Mouse (Mus musculus) hindbrain, embryonic 10.5 days (tissue): ENCODE measurements around the gene Vmn2r53. TPM values are rescaled to one million over a fixed set of nuclear protein-coding genes. Genes with fewer than 3 reads are reported as not detected.
"Not testable (repeated sequence)": the region's sequence is repeated elsewhere in the genome, so short reads cannot be mapped to it uniquely, and the experiment has no call there.

Experiments used
- DNase-seq: peaks from one replicate; pipeline ENCODE4 v3.0.0-alpha.2; 2017; ENCODE audit warnings: low spot score
- H3K27ac ChIP-seq: fragments of 300-500 bp; sonication (generic); 2 replicates; pipeline ENCODE4 v1.5.1; 2016; ENCODE audit warnings: mild to moderate bottlenecking, moderate library complexity
- H3K27me3 ChIP-seq: fragments of 300-500 bp; sonication (generic); 2 replicates; pipeline ENCODE4 v1.6.1; 2016; ENCODE audit warnings: mild to moderate bottlenecking; ENCODE audit not compliant: poor library complexity, insufficient read depth, severe bottlenecking
- H3K36me3 ChIP-seq: fragments of 300-500 bp; sonication (generic); 2 replicates; pipeline ENCODE4 v1.6.1; 2016; ENCODE audit warnings: mild to moderate bottlenecking, moderate library complexity
- H3K4me1 ChIP-seq: fragments of 300-500 bp; sonication (generic); replicated peaks from 2 replicates; pipeline ENCODE4 v1.6.1; 2016; ENCODE audit warnings: mild to moderate bottlenecking
- H3K4me3 ChIP-seq: fragments of 300-500 bp; sonication (generic); 2 replicates; pipeline ENCODE4 v1.5.1; 2016; ENCODE audit warnings: mild to moderate bottlenecking, moderate library complexity
- H3K9me3 ChIP-seq: fragments of 300-500 bp; sonication (generic); 2 replicates; pipeline ENCODE4 v1.6.1; 2016; ENCODE audit warnings: mild to moderate bottlenecking, moderate library complexity
- WGBS: fragments of 180-500 bp; shearing (Covaris S2); methylation state at CpG from one replicate; pipeline ENCODE4 v1.1.7; 2016; 5-methylcytosine and 5-hydroxymethylcytosine counted together
- polyA plus RNA-seq: library from polyadenylated mRNA; unstranded; fragments of >200 nt; fragmentation: Nextera tagmentation; extraction: Ambion mirVana; gene quantifications from 2 replicates; pipeline ENCODE4 v1.2.1, GENCODE M21; 2016

Vmn2r53 gene
- polyA plus RNA-seq = not detected in 2 replicates

- Histone ChIP-seq H3K9me3 (peaks cover 46% of the 10 kb centered on the region), H3K4me1 (no peaks in the 10 kb centered on the region), H3K36me3 (no peaks in the 10 kb centered on the region), H3K27me3 (no peaks in the 10 kb centered on the region), H3K4me3 (no peak within 1 kb of the TSS), H3K27ac (no peak within 1 kb of the TSS)
- no peak for DNase-seq
Observed at GRCm38 (mm10) chr7:12608688-12609087, at the start of gene Vmn2r53. TSS of gene Vmn2r53 (minus strand) at chr7:12608788.

- WGBS = 85% methylated on average over 3 of the region's 4 CpGs
- DNase-seq, H3K4me3 ChIP-seq, H3K27ac ChIP-seq, H3K4me1 ChIP-seq, H3K36me3 ChIP-seq, H3K27me3 ChIP-seq, H3K9me3 ChIP-seq: not testable (repeated sequence)
Observed at GRCm38 (mm10) chr7:12640219-12640618, 31.6 kb upstream of the Vmn2r53 start, which contains the start of gene Vmn2r54. TSS of gene Vmn2r54 (minus strand) at chr7:12640319.

Other genes with a start within 250 kb of the Vmn2r53 start
- gene Vmn1r84, start 239.5 kb downstream of the Vmn2r53 start, polyA plus RNA-seq = not detected in 2 replicates
- 2.9 and 4.0 TPM in 2 replicates for gene Zfp551, start 186.0 kb downstream of the Vmn2r53 start, polyA plus RNA-seq
- 30.9 and 32.5 TPM in 2 replicates for gene Zfp606, start 130.5 kb downstream of the Vmn2r53 start, polyA plus RNA-seq
- not detected in 2 replicates for gene 2900092C05Rik, start 96.3 kb downstream of the Vmn2r53 start, polyA plus RNA-seq
- gene Vmn2r54, start 31.5 kb upstream of the Vmn2r53 start, polyA plus RNA-seq = not detected in 2 replicates
- not detected in 2 replicates for gene Vmn2r55, start 76.2 kb upstream of the Vmn2r53 start, polyA plus RNA-seq
- not detected in 2 replicates for gene Vmn2r56, start 126.2 kb upstream of the Vmn2r53 start, polyA plus RNA-seq
- 10.8 and 12.0 TPM in 2 replicates for gene Zscan18, start 194.8 kb upstream of the Vmn2r53 start, polyA plus RNA-seq
- gene Zfp329, start 210.1 kb upstream of the Vmn2r53 start, polyA plus RNA-seq = 14.1 and 15.8 TPM in 2 replicates
- 26.7 and 26.9 TPM in 2 replicates for gene Zfp110, start 226.0 kb upstream of the Vmn2r53 start, polyA plus RNA-seq